Mouse (Mus musculus): ENCODE data around the gene Clybl.

DNA sequence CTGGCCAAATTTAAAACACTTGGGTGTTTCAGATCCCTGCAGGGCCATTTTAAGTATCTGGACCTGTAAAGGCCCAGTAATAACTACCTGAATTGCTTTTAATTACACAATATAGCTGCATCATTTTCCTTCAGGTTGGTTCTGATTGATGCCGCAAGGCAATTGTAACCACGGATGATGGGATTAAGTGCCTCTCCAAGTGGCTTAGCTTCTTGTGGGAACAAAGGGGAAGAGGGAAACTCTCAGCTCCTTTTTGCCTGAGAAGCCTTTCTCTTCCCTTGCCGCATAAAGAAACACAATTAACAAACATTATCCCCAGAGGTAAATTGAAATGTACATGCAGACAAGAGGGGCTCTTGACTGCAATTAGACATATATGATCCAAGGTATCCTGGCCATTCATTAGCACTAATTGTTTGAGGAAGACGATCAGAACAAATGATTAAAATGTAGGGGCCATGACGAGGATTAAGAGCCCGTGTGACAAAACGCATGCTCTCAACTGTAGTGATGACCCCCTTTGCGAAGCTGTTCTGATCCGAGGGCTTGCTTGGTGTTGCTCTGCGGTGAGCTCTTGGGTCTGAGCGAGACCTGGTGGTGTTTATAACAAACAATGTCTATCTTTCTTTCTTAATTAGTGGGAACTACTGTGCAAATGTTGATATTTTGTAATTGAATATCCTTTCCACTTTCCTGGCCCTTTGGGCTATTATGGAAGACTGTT lies 116.0 kb downstream of the Clybl start:
- TF ChIP-seq CTCF (IDR thresholded peaks at IDR 0.05; ENCODE audit: borderline replicate concordance, insufficient read depth, low read depth, low read length) (no peak), POLR2A (IDR thresholded peaks at IDR 0.05; ENCODE audit: borderline replicate concordance, insufficient read depth, low read length) (no peak)

Data from cerebellum, adult 2 months (tissue).